Mouse (Mus musculus) intestine, embryonic 14.5 days (tissue): Measurements from ENCODE around the gene Cyb5d1. TPM values are rescaled to one million over a fixed set of nuclear protein-coding genes. Genes with fewer than 3 reads are reported as not detected.

Experiments
- ATAC-seq: fragments of 200-750 bp; cut with Nextera tagmentation; replicated peaks from 2 replicates; pipeline ENCODE4 v1.8.0; 2017; ENCODE audit warnings: low read depth, moderate number of reproducible peaks, moderate TSS enrichment, moderate library complexity; ENCODE audit not compliant: low FRiP score, low TSS enrichment
- DNase-seq: peaks from one replicate; pipeline ENCODE4 v3.0.0-alpha.2; 2018; ENCODE audit warnings: low spot score
- H3K27ac ChIP-seq: fragments of 300-500 bp; sonication (generic); 2 replicates; pipeline ENCODE4 v1.5.1; 2014; ENCODE audit warnings: low read depth, mild to moderate bottlenecking, control low read depth
- H3K27me3 ChIP-seq: fragments of 300-500 bp; sonication (generic); replicated peaks from 2 replicates; pipeline ENCODE4 v1.6.1; 2014; ENCODE audit warnings: low read length, control low read depth; ENCODE audit not compliant: control insufficient read depth, insufficient read depth
- H3K36me3 ChIP-seq: fragments of 300-500 bp; sonication (generic); 2 replicates; pipeline ENCODE4 v1.6.1; 2014; ENCODE audit warnings: low read length, control low read depth; ENCODE audit not compliant: control insufficient read depth, insufficient read depth
- H3K4me1 ChIP-seq: fragments of 300-500 bp; sonication (generic); replicated peaks from 2 replicates; pipeline ENCODE4 v1.6.1; 2014; ENCODE audit warnings: low read length, control low read depth, mixed read lengths; ENCODE audit not compliant: control insufficient read depth, insufficient read depth
- H3K4me2 ChIP-seq: fragments of 300-500 bp; sonication (generic); 2 replicates; pipeline ENCODE4 v1.6.1; 2014; ENCODE audit warnings: low read length
- H3K4me3 ChIP-seq: fragments of 300-500 bp; sonication (generic); 2 replicates; pipeline ENCODE4 v1.5.1; 2014; ENCODE audit warnings: low read depth, low read length, control low read depth, mixed read lengths
- H3K9ac ChIP-seq: fragments of 300-500 bp; sonication (generic); 2 replicates; pipeline ENCODE4 v1.6.1; 2014; ENCODE audit warnings: mild to moderate bottlenecking, low read length
- H3K9me3 ChIP-seq: fragments of 300-500 bp; sonication (generic); 2 replicates; pipeline ENCODE4 v1.6.1; 2016; ENCODE audit warnings: low read length, control low read depth; ENCODE audit not compliant: control insufficient read depth
- WGBS: fragments of 180-500 bp; shearing (Covaris S2); extraction: QIAGEN DNeasy Blood & Tissue Kit; methylation state at CpG from one replicate; pipeline ENCODE4 v1.1.7; 2014; 5-methylcytosine and 5-hydroxymethylcytosine counted together
- polyA plus RNA-seq: library from polyadenylated mRNA; unstranded; fragments of >200 nt; fragmentation: Nextera tagmentation; extraction: Ambion mirVana; gene quantifications from 2 replicates; pipeline ENCODE4 v1.2.1, GENCODE M21; 2014

Gene Cyb5d1
- polyA plus RNA-seq, 1 experiment from 2014 or later = 23.8 TPM

GRCm38 (mm10) chr11:69418481-69419442 lies 23.3 kb upstream of the Cyb5d1 start:
- under 1% methylated on average over 44 of the region's 45 CpGs for WGBS
- Histone ChIP-seq H3K4me3 (peak overlapping the region; percentile 90), H3K4me2 (peak overlapping the region; percentile 94), H3K9ac (peak overlapping the region; percentile 60), H3K36me3 (peaks cover under 1% of the 10 kb centered on the region; the same call in 1 of the 2 replicates), H3K27ac (peak overlapping the region; percentile 86), H3K4me1 (peaks cover 36% of the 10 kb centered on the region), H3K9me3 (no peaks in the 10 kb centered on the region), H3K27me3 (peaks cover 22% of the 10 kb centered on the region)
- ATAC-seq (peak; percentile 85), DNase-seq (peak; percentile 93)

- no peaks in the 10 kb centered on the region for H3K9me3 ChIP-seq
- H3K9ac ChIP-seq = peak overlapping the region; percentile 60
- peaks cover 47% of the 10 kb centered on the region for H3K4me1 ChIP-seq
- H3K27me3 ChIP-seq = peaks cover 21% of the 10 kb centered on the region
- peak overlapping the region; percentile 86 for H3K27ac ChIP-seq
- H3K4me2 ChIP-seq = peak overlapping the region; percentile 94
- H3K4me3 ChIP-seq = peak overlapping the region; percentile 90
- under 1% methylated on average over 39 of the region's 39 CpGs for WGBS
- ATAC-seq (peak; percentile 53), DNase-seq (peak; percentile 93)
- H3K36me3 ChIP-seq = peaks cover 10% of the 10 kb centered on the region; the same call in 1 of the 2 replicates
Observed at GRCm38 (mm10) chr11:69417449-69418384, 22.3 kb upstream of the Cyb5d1 start.

GRCm38 (mm10) chr11:69416921-69417448 lies 21.6 kb upstream of the Cyb5d1 start:
- DNase-seq = no peak
- Histone ChIP-seq H3K9ac (peak overlapping the region; percentile 60), H3K9me3 (no peaks in the 10 kb centered on the region), H3K27ac (peak overlapping the region; percentile 86), H3K36me3 (peaks cover 15% of the 10 kb centered on the region; the same call in 1 of the 2 replicates), H3K4me2 (peak overlapping the region; percentile 94), H3K4me1 (peaks cover 53% of the 10 kb centered on the region), H3K27me3 (peaks cover 14% of the 10 kb centered on the region), H3K4me3 (peak overlapping the region; percentile 90)
- no peak for ATAC-seq
- 5% methylated on average over 8 of the region's 8 CpGs for WGBS

GRCm38 (mm10) chr11:69416509-69416908 lies 21.1 kb upstream of the Cyb5d1 start:
- 2% methylated on average over 4 of the region's 4 CpGs for WGBS
- H3K9ac ChIP-seq = peak overlapping the region; percentile 39
- no peaks in the 10 kb centered on the region for H3K9me3 ChIP-seq
- no peak for ATAC-seq
- peaks cover 9% of the 10 kb centered on the region for H3K27me3 ChIP-seq
- peak overlapping the region; percentile 94 for H3K4me2 ChIP-seq
- peak overlapping the region; percentile 90 for H3K4me3 ChIP-seq
- peaks cover 57% of the 10 kb centered on the region for H3K4me1 ChIP-seq
- no peak for DNase-seq
- H3K36me3 ChIP-seq = peaks cover 15% of the 10 kb centered on the region; the same call in 1 of the 2 replicates
- peak overlapping the region; percentile 86 for H3K27ac ChIP-seq

- Histone ChIP-seq H3K36me3 (peaks cover 15% of the 10 kb centered on the region; the same call in 1 of the 2 replicates), H3K4me1 (peaks cover 56% of the 10 kb centered on the region), H3K4me3 (peak overlapping the region; percentile 90), H3K9ac (peak overlapping the region; percentile 90), H3K27me3 (peaks cover 2% of the 10 kb centered on the region; the same call in 1 of the 2 replicates), H3K4me2 (peak overlapping the region; percentile 94), H3K9me3 (no peaks in the 10 kb centered on the region), H3K27ac (peak overlapping the region; percentile 86)
- ATAC-seq (no peak), DNase-seq (peak; percentile 79)
- 0% methylated on average over 14 of the region's 25 CpGs for WGBS
Observed at GRCm38 (mm10) chr11:69415668-69416451, 20.4 kb upstream of the Cyb5d1 start.

- Histone ChIP-seq H3K27ac (peak overlapping the region; percentile 86), H3K36me3 (peaks cover 15% of the 10 kb centered on the region; the same call in 1 of the 2 replicates), H3K27me3 (no peaks in the 10 kb centered on the region), H3K4me2 (peak overlapping the region; percentile 85), H3K9me3 (no peaks in the 10 kb centered on the region), H3K9ac (peak overlapping the region; percentile 90), H3K4me1 (peaks cover 52% of the 10 kb centered on the region), H3K4me3 (peak overlapping the region; percentile 90)
- DNase-seq (peak; percentile 72), ATAC-seq (no peak)
- WGBS = 1% methylated on average over 3 of the region's 3 CpGs
Observed at GRCm38 (mm10) chr11:69415327-69415667, 19.9 kb upstream of the Cyb5d1 start.

GRCm38 (mm10) chr11:69414421-69415326 lies 19.2 kb upstream of the Cyb5d1 start:
- peak overlapping the region; percentile 90 for H3K9ac ChIP-seq
- H3K4me1 ChIP-seq = peaks cover 46% of the 10 kb centered on the region
- no peak for DNase-seq

More at GRCm38 (mm10) chr11:69414421-69415326, 19.2 kb upstream of the Cyb5d1 start:
- H3K4me3 ChIP-seq = peak overlapping the region; percentile 90
- ATAC-seq = no peak
- H3K27ac ChIP-seq = peak overlapping the region; percentile 86
- 3% methylated on average over 4 of the region's 4 CpGs for WGBS
- H3K36me3 ChIP-seq = peaks cover 15% of the 10 kb centered on the region; the same call in 1 of the 2 replicates
- no peaks in the 10 kb centered on the region for H3K9me3 ChIP-seq
- no peaks in the 10 kb centered on the region for H3K27me3 ChIP-seq
- H3K4me2 ChIP-seq = peak overlapping the region; percentile 85
